In the genomic region with DNA sequence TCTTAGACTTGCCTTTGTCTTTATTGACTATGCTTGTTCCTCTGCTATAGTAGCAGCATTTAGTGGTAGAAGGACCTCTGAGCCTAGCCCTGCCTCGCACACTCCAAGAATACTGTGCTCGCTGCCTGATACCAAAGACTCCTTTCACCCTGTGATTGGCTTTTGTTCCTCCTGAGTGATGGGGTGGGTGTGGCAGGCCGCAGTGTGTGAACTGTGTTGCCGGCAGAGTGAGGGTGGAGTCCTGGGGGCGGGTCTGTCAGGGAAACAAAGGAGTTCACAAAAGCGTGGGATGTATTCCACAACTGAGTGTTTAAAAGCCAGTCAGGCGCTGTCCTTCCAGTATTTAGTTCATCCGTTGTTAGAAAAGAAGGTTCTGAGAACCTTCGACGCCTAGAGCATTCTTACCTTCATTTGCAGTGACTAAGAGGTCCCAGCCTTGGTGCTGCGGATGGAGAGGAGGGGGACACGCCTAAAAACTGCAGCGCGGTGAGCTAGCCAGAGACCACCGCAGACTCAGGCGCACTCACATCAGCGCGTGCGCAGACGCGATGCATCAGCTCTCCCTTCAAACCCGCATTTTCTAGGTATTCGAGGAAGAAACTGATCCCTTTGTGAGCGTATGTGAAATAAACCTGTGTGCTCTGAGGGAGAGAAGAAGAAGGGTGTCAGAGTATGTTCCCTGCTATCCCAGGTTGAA, we compare ENCODE assay signal across 8 mouse cellular contexts. TPM values are rescaled to one million over a fixed set of nuclear protein-coding genes. Genes with fewer than 3 reads are reported as not detected.
DNase-seq lines count a peak whose midpoint lies in the region; ATAC-seq and TF ChIP-seq lines count a peak whose summit lies in the region.

No protein-coding gene starts in this region.

- no peaks in the 10 kb centered on the region for H3K27me3 ChIP-seq in forebrain, embryonic 15.5 days
- H3K27me3 ChIP-seq in hindbrain, embryonic 14.5 days (ENCODE audit: control insufficient read depth, insufficient read depth, low read length) = no peaks in the 10 kb centered on the region
- peaks cover 58% of the 10 kb centered on the region for H3K27me3 ChIP-seq in liver, embryonic 14.5 days (ENCODE audit: control insufficient read depth, insufficient read depth, low read length)
- H3K27me3 ChIP-seq in myocyte (ENCODE audit: control insufficient read depth, insufficient read depth, insufficient read length) = no peaks in the 10 kb centered on the region

- peak overlapping the region; percentile 82 for H3K4me3 ChIP-seq in forebrain, embryonic 15.5 days
- H3K4me3 ChIP-seq in hindbrain, embryonic 14.5 days (replicated peaks; ENCODE audit: low read length) = peak overlapping the region; percentile 89
- H3K4me3 ChIP-seq in liver, embryonic 14.5 days (ENCODE audit: insufficient read depth in 1 of 2, low read depth in 2 of 2, low read length in 2 of 2) = peak overlapping the region in 1 of 2 experiments; percentile 19; a peak in 1 of 4 replicates
- H3K4me3 ChIP-seq in myocyte = peak overlapping the region; percentile 100

- H3K27ac ChIP-seq in forebrain, embryonic 15.5 days (replicated peaks) = peak overlapping the region; percentile 99
- peak overlapping the region; percentile 100 for H3K27ac ChIP-seq in hindbrain, embryonic 14.5 days
- H3K27ac ChIP-seq in liver, embryonic 14.5 days = no peak overlapping the region

- peaks cover 32% of the 10 kb centered on the region for H3K79me2 ChIP-seq in myocyte (ENCODE audit: control insufficient read depth, insufficient read depth)

- TF ChIP-seq POLR2A in myocyte (IDR thresholded peaks at IDR 0.05; ENCODE audit: insufficient read length, low read depth) = peak; percentile 50

- DNase-seq in gastrocnemius, postnatal 10 days = peak; percentile 18
- DNase-seq in gastrocnemius, adult 18-20 months (ENCODE audit: low spot score) = no peak
- peak; percentile 56 for DNase-seq in T-cell, adult 2 months (ENCODE audit: low spot score)
- DNase-seq in hindbrain, embryonic 14.5 days (ENCODE audit: low spot score) = peak; percentile 86
- DNase-seq in liver, embryonic 14.5 days (ENCODE audit: low read depth in 3 of 3, low spot score in 3 of 3) = no peak
- no peak for DNase-seq in ovary, postnatal 14 days (ENCODE audit: low spot score)

- no peak for TF ChIP-seq EP300 in liver, embryonic 14.5 days (IDR thresholded peaks at IDR 0.05; ENCODE audit: low read depth)

- no peak for TF ChIP-seq CTCF in liver, embryonic 14.5 days (IDR thresholded peaks at IDR 0.05; ENCODE audit: low read depth)

- ATAC-seq in forebrain, embryonic 15.5 days (replicated peaks) = peak; percentile 67
- ATAC-seq in hindbrain, embryonic 14.5 days (ENCODE audit: low FRiP score) = peak; percentile 67
- ATAC-seq in liver, embryonic 14.5 days (ENCODE audit: insufficient read depth) = peak; percentile 55; the same call in 1 of the 2 replicates

- peak overlapping the region; percentile 70 for H3K4me2 ChIP-seq in forebrain, embryonic 15.5 days (replicated peaks)
- H3K4me2 ChIP-seq in hindbrain, embryonic 14.5 days (replicated peaks) = peak overlapping the region; percentile 97
- peak overlapping the region; percentile 51 for H3K4me2 ChIP-seq in liver, embryonic 14.5 days (ENCODE audit: low read depth)
- H3K4me2 ChIP-seq in myocyte (ENCODE audit: low read depth) = peak overlapping the region; percentile 100

- peak overlapping the region; percentile 95 for H3K9ac ChIP-seq in forebrain, embryonic 15.5 days (replicated peaks)
- peak overlapping the region; percentile 100 for H3K9ac ChIP-seq in hindbrain, embryonic 14.5 days
- no peak overlapping the region for H3K9ac ChIP-seq in liver, embryonic 14.5 days (replicated peaks)

- peak overlapping the region; percentile 84 for H3ac ChIP-seq in myocyte (ENCODE audit: control insufficient read depth, insufficient read length)

- under 1% methylated on average over 24 of the region's 24 CpGs for WGBS in forebrain, embryonic 15.5 days
- under 1% methylated on average over 24 of the region's 24 CpGs for WGBS in hindbrain, embryonic 14.5 days
- 1% methylated on average over 24 of the region's 24 CpGs for whole genome bisulfite sequencing in liver, embryonic 14.5 days (ENCODE audit: insufficient replicate concordance)

- H3K36me3 ChIP-seq in forebrain, embryonic 15.5 days = peaks cover 6% of the 10 kb centered on the region
- peaks cover 22% of the 10 kb centered on the region for H3K36me3 ChIP-seq in hindbrain, embryonic 14.5 days (replicated peaks; ENCODE audit: control insufficient read depth, insufficient read depth)
- no peaks in the 10 kb centered on the region for H3K36me3 ChIP-seq in liver, embryonic 14.5 days (replicated peaks; ENCODE audit: control insufficient read depth, insufficient read depth, low read depth)
- peaks cover 18% of the 10 kb centered on the region for H3K36me3 ChIP-seq in myocyte (ENCODE audit: control insufficient read depth, insufficient read depth)

- peaks cover 40% of the 10 kb centered on the region for H3K4me1 ChIP-seq in forebrain, embryonic 15.5 days
- peaks cover 32% of the 10 kb centered on the region for H3K4me1 ChIP-seq in hindbrain, embryonic 14.5 days (replicated peaks; ENCODE audit: control insufficient read depth, insufficient read depth, low read length)
- H3K4me1 ChIP-seq in liver, embryonic 14.5 days (replicated peaks; ENCODE audit: control insufficient read depth in 2 of 2, insufficient read depth in 2 of 2, low read length in 1 of 2) = peaks cover 0 to 12% of the 10 kb centered on the region in 2 experiments; a peak in 2 of 4 replicates

- H3K9me3 ChIP-seq in forebrain, embryonic 15.5 days = no peaks in the 10 kb centered on the region
- H3K9me3 ChIP-seq in hindbrain, embryonic 14.5 days (ENCODE audit: control insufficient read depth, low read length) = no peaks in the 10 kb centered on the region
- no peaks in the 10 kb centered on the region for H3K9me3 ChIP-seq in liver, embryonic 14.5 days (ENCODE audit: control insufficient read depth, low read length)

TF ChIP-seq in myocyte, 11 proteins besides CTCF, POLR2A, EP300 and RAD21:
- TF ChIP-seq TCF3 (IDR thresholded peaks at IDR 0.05; ENCODE audit: insufficient read length, low read depth) (no peak), USF1 (IDR thresholded peaks at IDR 0.05; ENCODE audit: low read depth) (no peak), MAX (IDR thresholded peaks at IDR 0.05; ENCODE audit: low read depth) (no peak), TCF12 (IDR thresholded peaks at IDR 0.05; ENCODE audit: insufficient read depth, poor library complexity, severe bottlenecking) (no peak), MYOD1 (IDR thresholded peaks at IDR 0.05; ENCODE audit: control insufficient read depth in 1 of 3, insufficient read length in 2 of 3, low read depth in 2 of 3) (peak in 1 of 3 experiments; percentile 34), REST (IDR thresholded peaks at IDR 0.05; ENCODE audit: insufficient read depth, insufficient read length) (no peak), SRF (IDR thresholded peaks at IDR 0.05; ENCODE audit: control insufficient read depth, insufficient read length, low read depth) (no peak), POLR2AphosphoS2 (IDR thresholded peaks at IDR 0.05; ENCODE audit: insufficient read length, low read depth) (peak; percentile 54), CEBPB (IDR thresholded peaks at IDR 0.05; ENCODE audit: insufficient read depth, poor library complexity, severe bottlenecking) (no peak), E2F4 (IDR thresholded peaks at IDR 0.05; ENCODE audit: insufficient read depth) (no peak), MYOG (IDR thresholded peaks at IDR 0.05; ENCODE audit: control insufficient read depth in 1 of 3, insufficient read depth in 1 of 3, insufficient read length in 2 of 3, low read depth in 2 of 3) (peak in 1 of 3 experiments; percentile 1)

RNA-seq across cellular contexts. Expression of gene Tubb2b, which starts 0.9 kb away (rescaled TPM):
- 10 to 100 TPM; 17.1 to 20.5 TPM for total RNA-seq in gastrocnemius, postnatal 10 days (2021)
- 1 to 10 TPM; 1.6 to 2.8 TPM for total RNA-seq in gastrocnemius, adult 18-20 months (2021)
- 920 and 926 TPM in 2 replicates for polyA plus RNA-seq in forebrain, embryonic 15.5 days (2015; fragmentation: Nextera tagmentation; extraction: Ambion mirVana)
- polyA plus RNA-seq in hindbrain, embryonic 14.5 days (2014; fragmentation: Nextera tagmentation; extraction: Ambion mirVana) = 682 and 716 TPM in 2 replicates
- polyA plus RNA-seq in liver, embryonic 14.5 days (2012; rRNA removed) = 2.7 and 7.1 TPM in 2 replicates
- 0.29 and 0.49 TPM in 2 replicates for polyA plus RNA-seq in liver, embryonic 14.5 days (2014; fragmentation: Nextera tagmentation; extraction: Ambion mirVana)
- 438 TPM for polyA plus RNA-seq in myocyte (2012; fragmentation: generic; extraction: Trizol)

RNA-seq across cellular contexts. Expression of gene Psmg4, which starts 31.6 kb away (rescaled TPM):
- 10 to 100 TPM; 32.2 to 33.2 TPM for total RNA-seq in gastrocnemius, postnatal 10 days (2021)
- total RNA-seq in gastrocnemius, adult 18-20 months (2021) = 10 to 100 TPM; 14.8 to 23.0 TPM
- 97.3 and 105 TPM in 2 replicates for polyA plus RNA-seq in forebrain, embryonic 15.5 days (2015; fragmentation: Nextera tagmentation; extraction: Ambion mirVana)
- 73.3 and 87.0 TPM in 2 replicates for polyA plus RNA-seq in hindbrain, embryonic 14.5 days (2014; fragmentation: Nextera tagmentation; extraction: Ambion mirVana)
- 33.7 and 45.0 TPM in 2 replicates for polyA plus RNA-seq in liver, embryonic 14.5 days (2012; rRNA removed)
- polyA plus RNA-seq in liver, embryonic 14.5 days (2014; fragmentation: Nextera tagmentation; extraction: Ambion mirVana) = 39.0 and 41.1 TPM in 2 replicates
- polyA plus RNA-seq in myocyte (2012; fragmentation: generic; extraction: Trizol) = 176 TPM

RNA-seq across cellular contexts. Expression of gene Tubb2a, which starts 53.4 kb away (rescaled TPM):
- total RNA-seq in gastrocnemius, postnatal 10 days (2021) = 10 to 100 TPM; 44.4 to 49.4 TPM
- total RNA-seq in gastrocnemius, adult 18-20 months (2021) = 10 to 100 TPM; 10.0 to 17.1 TPM
- 1,539 and 1,682 TPM in 2 replicates for polyA plus RNA-seq in forebrain, embryonic 15.5 days (2015; fragmentation: Nextera tagmentation; extraction: Ambion mirVana)
- 2,565 and 2,873 TPM in 2 replicates for polyA plus RNA-seq in hindbrain, embryonic 14.5 days (2014; fragmentation: Nextera tagmentation; extraction: Ambion mirVana)
- polyA plus RNA-seq in liver, embryonic 14.5 days (2012; rRNA removed) = 70.6 and 74.3 TPM in 2 replicates
- polyA plus RNA-seq in liver, embryonic 14.5 days (2014; fragmentation: Nextera tagmentation; extraction: Ambion mirVana) = 44.5 and 53.7 TPM in 2 replicates
- polyA plus RNA-seq in myocyte (2012; fragmentation: generic; extraction: Trizol) = 550 TPM

Comparison
In these comparisons a context has a peak if more than half of its experiments do, and no peak if none do; other contexts are left out.
1. DNase-seq: peak in gastrocnemius, postnatal 10 days (single experiment), T-cell, adult 2 months (single experiment) and hindbrain, embryonic 14.5 days (single experiment); none in gastrocnemius, adult 18-20 months (single experiment), liver, embryonic 14.5 days (0 of 3) and ovary, postnatal 14 days (single experiment).
2. RNA of gene Tubb2b, which starts 0.9 kb away (polyA plus RNA-seq): 920 to 926 TPM in forebrain, embryonic 15.5 days, 682 to 716 TPM in hindbrain, embryonic 14.5 days and 438 TPM in myocyte (single experiment); 0.29 to 7.1 TPM in liver, embryonic 14.5 days; every median in the first group is over 10 times any median in the second.
3. Peak in every context shown above with its lines, with median percentiles within 50 percentile points of each other: ATAC-seq and H3K4me2 ChIP-seq.